Mouse (Mus musculus) testis, adult 2 months (tissue): Measurements from ENCODE around the gene Phf21a.

Experiments used
- CTCF ChIP-seq: fragments of 200-500 bp; IDR thresholded peaks from 2 replicates; pipeline ENCODE4 v1.5.1; 2012; ENCODE audit warnings: low read depth, mild to moderate bottlenecking, inconsistent platforms, low read length, moderate library complexity; ENCODE audit not compliant: control insufficient read depth, insufficient read depth, insufficient replicate concordance
- POLR2A ChIP-seq: fragments of 200-500 bp; IDR thresholded peaks from 2 replicates; pipeline ENCODE4 v1.6.1; 2012; ENCODE audit warnings: low read depth, mild to moderate bottlenecking, inconsistent platforms, low read length, moderate library complexity; ENCODE audit not compliant: control insufficient read depth

- TF ChIP-seq CTCF (no peak), POLR2A (no peak)
Measured at GRCm38 (mm10) chr2:92347191-92347590, 254.3 kb downstream of the Phf21a start.
